Mouse (Mus musculus) erythroblast, embryonic 14.5 days (primary cell): ENCODE data around the gene Pard3b. TPM values are rescaled to one million over a fixed set of nuclear protein-coding genes. Genes with fewer than 3 reads are reported as not detected.

Experiments used
- H3K27me3 ChIP-seq: 2 replicates; pipeline ENCODE4 v1.6.1; 2012; ENCODE audit warnings: inconsistent platforms; ENCODE audit not compliant: control insufficient read depth
- H3K36me3 ChIP-seq: 2 replicates; pipeline ENCODE4 v1.6.1; 2012; ENCODE audit warnings: mild to moderate bottlenecking, inconsistent platforms; ENCODE audit not compliant: control insufficient read depth
- H3K4me1 ChIP-seq: 2 replicates; pipeline ENCODE4 v1.6.1; 2012; ENCODE audit warnings: inconsistent platforms; ENCODE audit not compliant: control insufficient read depth
- H3K4me3 ChIP-seq: replicated peaks from 2 replicates; pipeline ENCODE3; 2012; ENCODE audit warnings: moderate library complexity, mild to moderate bottlenecking, inconsistent platforms
- H3K9me3 ChIP-seq: 2 replicates; pipeline ENCODE4 v1.6.1; 2012; ENCODE audit warnings: low read length, inconsistent platforms, mixed read lengths; ENCODE audit not compliant: control insufficient read depth
- GATA1 ChIP-seq: IDR thresholded peaks from 2 replicates; pipeline ENCODE4 v1.6.1; 2012; ENCODE audit warnings: low read length, inconsistent platforms, mixed read lengths
- TAL1 ChIP-seq: IDR thresholded peaks from 3 replicates; pipeline ENCODE4 v1.6.1; 2012; ENCODE audit warnings: low read length, inconsistent platforms, mixed read lengths
- polyA plus RNA-seq: library from polyadenylated mRNA; stranded (reverse); fragments of >175 nt; gene quantifications from 2 replicates; pipeline ENCODE4 v1.2.3, GENCODE M21; 2012

Pard3b gene
- polyA plus RNA-seq, 1 experiment, result not detected

DNA sequence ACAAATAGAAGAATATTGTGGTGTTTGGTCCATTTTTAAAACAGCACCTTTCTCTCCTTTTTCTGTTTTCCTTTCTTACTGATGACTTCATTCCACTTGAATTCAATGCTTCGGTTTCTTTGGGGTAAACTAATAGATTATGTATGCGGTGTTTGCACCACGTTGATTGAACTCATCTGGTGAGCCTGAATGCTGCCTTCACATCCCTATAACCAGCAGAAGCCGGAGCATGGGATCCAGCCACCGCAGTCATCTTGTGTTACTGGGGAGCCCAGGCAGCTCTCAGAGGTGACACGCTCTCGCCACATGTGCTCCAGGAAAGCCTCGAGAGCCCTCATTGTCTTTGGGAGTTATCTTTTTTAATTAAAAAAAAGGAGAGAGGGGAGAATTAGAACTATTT lies 891.3 kb downstream of the Pard3b start:
- Histone ChIP-seq H3K4me1 (no peaks in the 10 kb centered on the region), H3K4me3 (no peak overlapping the region), H3K36me3 (no peaks in the 10 kb centered on the region), H3K27me3 (no peaks in the 10 kb centered on the region), H3K9me3 (no peaks in the 10 kb centered on the region)
- TF ChIP-seq GATA1, result no peak
- TF ChIP-seq TAL1, result no peak

DNA sequence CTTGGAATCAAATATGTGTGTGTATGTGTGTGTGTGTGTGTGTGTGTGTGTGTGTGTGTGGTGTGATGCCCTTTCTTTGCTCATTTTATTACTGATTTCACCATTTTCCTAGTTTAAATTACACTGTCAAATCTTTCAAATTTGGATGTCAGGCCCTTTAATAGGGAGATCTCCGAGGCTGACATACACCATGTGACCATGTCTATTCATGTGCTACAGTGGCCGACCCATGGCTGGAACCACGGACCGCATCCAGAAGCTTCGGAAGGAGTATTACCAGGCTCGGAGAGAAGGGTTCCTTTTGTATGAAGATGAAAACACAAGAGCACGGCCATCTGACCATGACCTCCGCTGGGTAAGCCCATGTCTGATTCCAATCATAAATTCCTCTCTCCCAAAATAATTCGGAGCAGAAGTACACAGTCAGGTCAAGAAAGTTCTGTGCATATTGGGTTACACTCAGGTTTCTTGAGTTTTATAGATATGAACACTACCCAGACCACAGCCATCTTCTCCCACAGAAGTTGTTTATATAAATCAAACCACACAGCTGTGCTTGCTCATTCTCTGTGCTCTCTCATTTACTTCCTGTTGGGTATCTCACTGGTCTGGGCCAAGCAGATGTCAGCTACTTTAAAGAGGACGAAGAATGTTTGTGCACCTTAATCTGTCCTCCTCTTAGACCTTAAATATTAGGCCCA lies 894.0 kb downstream of the Pard3b start:
- H3K27me3 ChIP-seq, result no peaks in the 10 kb centered on the region
- no peaks in the 10 kb centered on the region for H3K9me3 ChIP-seq
- no peaks in the 10 kb centered on the region for H3K36me3 ChIP-seq
- H3K4me1 ChIP-seq, result no peaks in the 10 kb centered on the region
- TF ChIP-seq GATA1, result no peak
- no peak overlapping the region for H3K4me3 ChIP-seq

DNA sequence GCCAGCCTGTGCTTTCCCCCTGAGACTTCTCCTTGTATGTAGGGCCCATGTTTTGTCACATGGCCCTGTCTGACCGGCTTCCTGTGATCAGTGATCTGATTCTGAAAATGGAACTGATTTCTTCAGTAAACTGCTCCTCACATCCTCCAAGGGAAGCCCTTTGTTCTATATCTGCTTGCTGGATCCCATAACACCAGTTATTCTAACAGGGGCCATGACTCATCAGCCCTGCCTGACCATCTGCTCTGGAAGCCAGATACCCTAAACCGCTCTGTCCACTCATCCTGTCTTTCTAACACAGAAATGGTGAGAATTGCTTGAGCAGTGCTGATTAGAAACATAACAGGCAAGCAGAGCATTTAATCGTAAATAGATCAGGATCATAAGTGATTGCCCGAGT lies 910.3 kb downstream of the Pard3b start:
- TF ChIP-seq GATA1, result no peak
- no peaks in the 10 kb centered on the region for H3K4me1 ChIP-seq
- H3K27me3 ChIP-seq, result no peaks in the 10 kb centered on the region
- H3K4me3 ChIP-seq, result no peak overlapping the region
- no peaks in the 10 kb centered on the region for H3K36me3 ChIP-seq
- no peaks in the 10 kb centered on the region for H3K9me3 ChIP-seq

DNA sequence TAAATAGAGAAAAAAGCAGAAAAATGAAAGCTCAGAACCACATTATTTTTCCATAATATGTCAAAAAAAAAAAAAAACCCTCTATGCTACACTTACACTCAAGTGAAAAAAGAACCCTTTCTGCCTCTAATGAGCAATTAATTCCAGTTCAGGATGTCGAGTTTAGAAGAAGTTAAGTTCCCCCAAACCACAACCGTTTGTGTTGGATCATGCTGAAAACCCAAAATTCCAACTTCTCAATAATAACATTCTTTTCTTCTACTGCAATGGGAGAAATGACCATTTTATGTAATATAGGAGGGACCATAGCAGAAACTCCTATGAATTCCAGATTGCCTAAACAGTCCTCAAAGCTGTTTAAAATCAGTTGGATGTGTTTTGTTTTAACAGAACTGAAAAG lies 911.9 kb downstream of the Pard3b start:
- H3K4me3 ChIP-seq, result no peak overlapping the region

GRCm38 (mm10) chr1:62551516-62551915 lies 912.9 kb downstream of the Pard3b start:
- Histone ChIP-seq H3K4me3 (no peak overlapping the region), H3K9me3 (no peaks in the 10 kb centered on the region), H3K4me1 (no peaks in the 10 kb centered on the region), H3K36me3 (no peaks in the 10 kb centered on the region), H3K27me3 (no peaks in the 10 kb centered on the region)
- TF ChIP-seq TAL1 (no peak), GATA1 (no peak)

More for the DNA sequence above, 911.9 kb downstream of the Pard3b start:
- Histone ChIP-seq H3K36me3 (no peaks in the 10 kb centered on the region), H3K4me1 (no peaks in the 10 kb centered on the region), H3K27me3 (no peaks in the 10 kb centered on the region), H3K9me3 (no peaks in the 10 kb centered on the region)
- TF ChIP-seq TAL1 (no peak), GATA1 (no peak)

DNA sequence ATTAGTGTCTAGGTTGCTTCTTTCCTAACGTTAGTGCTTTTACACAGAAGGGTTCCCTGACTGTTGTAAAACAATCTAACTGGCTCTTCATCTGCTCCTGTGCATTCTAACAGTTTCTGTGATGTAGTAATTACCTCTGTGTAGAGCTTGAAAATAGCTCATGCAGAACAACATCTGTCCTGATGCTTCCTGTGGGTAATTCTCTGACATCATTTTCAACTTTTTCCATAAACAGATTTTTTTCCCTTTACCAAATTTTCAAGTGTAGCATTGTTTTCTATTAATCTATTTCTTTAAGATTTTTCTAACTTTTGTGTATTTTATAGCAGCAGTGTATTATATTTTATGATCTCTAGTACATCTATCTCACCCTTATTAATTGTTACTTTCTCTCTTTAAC lies 917.2 kb downstream of the Pard3b start:
- H3K4me1 ChIP-seq, result no peaks in the 10 kb centered on the region
- H3K36me3 ChIP-seq, result no peaks in the 10 kb centered on the region
- no peak overlapping the region for H3K4me3 ChIP-seq
- no peaks in the 10 kb centered on the region for H3K27me3 ChIP-seq
- TF ChIP-seq GATA1 (no peak), TAL1 (no peak)
- H3K9me3 ChIP-seq, result no peaks in the 10 kb centered on the region

GRCm38 (mm10) chr1:62562987-62563386 lies 924.4 kb downstream of the Pard3b start:
- H3K27me3 ChIP-seq, result no peaks in the 10 kb centered on the region
- no peak for TF ChIP-seq TAL1
- TF ChIP-seq GATA1, result no peak
- no peaks in the 10 kb centered on the region for H3K9me3 ChIP-seq
- H3K4me1 ChIP-seq, result no peaks in the 10 kb centered on the region
- H3K4me3 ChIP-seq, result no peak overlapping the region
- no peaks in the 10 kb centered on the region for H3K36me3 ChIP-seq

GRCm38 (mm10) chr1:62564245-62565119 lies 925.9 kb downstream of the Pard3b start:
- no peak for TF ChIP-seq TAL1
- TF ChIP-seq GATA1, result no peak
- Histone ChIP-seq H3K4me1 (no peaks in the 10 kb centered on the region), H3K4me3 (no peak overlapping the region), H3K27me3 (no peaks in the 10 kb centered on the region), H3K9me3 (no peaks in the 10 kb centered on the region), H3K36me3 (no peaks in the 10 kb centered on the region)

- H3K4me3 ChIP-seq, result no peak overlapping the region
- H3K4me1 ChIP-seq, result no peaks in the 10 kb centered on the region
- TF ChIP-seq TAL1, result no peak
- no peak for TF ChIP-seq GATA1
- H3K9me3 ChIP-seq, result no peaks in the 10 kb centered on the region
- no peaks in the 10 kb centered on the region for H3K36me3 ChIP-seq
- H3K27me3 ChIP-seq, result no peaks in the 10 kb centered on the region
Observed at GRCm38 (mm10) chr1:62565120-62565809, 926.6 kb downstream of the Pard3b start.
